Mouse (Mus musculus) hindbrain, embryonic 11.5 days (tissue): ENCODE data around the gene Cox19. TPM values are rescaled to one million over a fixed set of nuclear protein-coding genes. Genes with fewer than 3 reads are reported as not detected.

ENCODE experiments used
- ATAC-seq: fragments of 200-750 bp; cut with Nextera tagmentation; 2 replicates; pipeline ENCODE4 v1.8.0; 2017; ENCODE audit warnings: mild to moderate bottlenecking, moderate TSS enrichment, moderate library complexity; ENCODE audit not compliant: low FRiP score
- DNase-seq: peaks from one replicate; pipeline ENCODE4 v3.0.0-alpha.2; 2015; ENCODE audit warnings: low spot score
- H3K27ac ChIP-seq: fragments of 300-500 bp; sonication (generic); 2 replicates; pipeline ENCODE4 v1.5.1; 2014; ENCODE audit warnings: mild to moderate bottlenecking, low read depth, low read length
- H3K27me3 ChIP-seq: fragments of 300-500 bp; sonication (generic); 2 replicates; pipeline ENCODE4 v1.6.1; 2014; ENCODE audit warnings: mild to moderate bottlenecking, low read length, moderate library complexity, mixed read lengths; ENCODE audit not compliant: control insufficient read depth, insufficient read depth
- H3K36me3 ChIP-seq: fragments of 300-500 bp; sonication (generic); 2 replicates; pipeline ENCODE4 v1.6.1; 2014; ENCODE audit warnings: mild to moderate bottlenecking, low read length, moderate library complexity, mixed read lengths; ENCODE audit not compliant: control insufficient read depth, insufficient read depth
- H3K4me1 ChIP-seq: fragments of 300-500 bp; sonication (generic); replicated peaks from 2 replicates; pipeline ENCODE4 v1.6.1; 2014; ENCODE audit warnings: low read length, mixed read lengths; ENCODE audit not compliant: control insufficient read depth, insufficient read depth
- H3K4me2 ChIP-seq: fragments of 300-500 bp; sonication (generic); replicated peaks from 2 replicates; pipeline ENCODE4 v1.6.1; 2014; ENCODE audit warnings: mild to moderate bottlenecking, low read depth, low read length
- H3K4me3 ChIP-seq: fragments of 300-500 bp; sonication (generic); 2 replicates; pipeline ENCODE4 v1.5.1; 2014; ENCODE audit warnings: low read depth, low read length
- H3K9ac ChIP-seq: fragments of 300-500 bp; sonication (generic); 2 replicates; pipeline ENCODE4 v1.6.1; 2014; ENCODE audit warnings: low read depth, low read length
- H3K9me3 ChIP-seq: fragments of 300-500 bp; sonication (generic); 2 replicates; pipeline ENCODE4 v1.6.1; 2016; ENCODE audit warnings: low read length; ENCODE audit not compliant: control insufficient read depth
- WGBS: fragments of 180-500 bp; shearing (Covaris S2); extraction: QIAGEN DNeasy Blood & Tissue Kit; methylation state at CpG from one replicate; pipeline ENCODE4 v1.1.7; 2014; 5-methylcytosine and 5-hydroxymethylcytosine counted together
- polyA plus RNA-seq: library from polyadenylated mRNA; unstranded; fragments of >200 nt; fragmentation: Nextera tagmentation; extraction: Ambion mirVana; gene quantifications from 2 replicates; pipeline ENCODE4 v1.2.1, GENCODE M21; 2014

Gene Cox19
- polyA plus RNA-seq, 1 experiment from 2014 or later: 127 TPM

GRCm38 (mm10) chr5:139368638-139369320, 17.6 kb upstream of the Cox19 start:
- no peak overlapping the region for H3K9ac ChIP-seq
- ATAC-seq (no peak), DNase-seq (no peak)
- 86% methylated on average over 11 of the region's 11 CpGs for WGBS
- no peak overlapping the region for H3K27ac ChIP-seq
- H3K4me1 ChIP-seq: peaks cover 4% of the 10 kb centered on the region; the same call in 1 of the 2 replicates
- H3K36me3 ChIP-seq: no peaks in the 10 kb centered on the region
- H3K4me3 ChIP-seq: no peak overlapping the region
- H3K27me3 ChIP-seq: no peaks in the 10 kb centered on the region; the same call in 1 of the 2 replicates
- no peaks in the 10 kb centered on the region for H3K9me3 ChIP-seq
- no peak overlapping the region for H3K4me2 ChIP-seq

GRCm38 (mm10) chr5:139367884-139368458, 16.8 kb upstream of the Cox19 start:
- ATAC-seq: no peak
- no peak overlapping the region for H3K4me2 ChIP-seq
- WGBS: 91% methylated on average over 4 of the region's 4 CpGs
- no peak for DNase-seq
- no peak overlapping the region for H3K27ac ChIP-seq
- no peak overlapping the region for H3K4me3 ChIP-seq
- H3K36me3 ChIP-seq: no peaks in the 10 kb centered on the region
- H3K4me1 ChIP-seq: peaks cover 4% of the 10 kb centered on the region; the same call in 1 of the 2 replicates
- H3K9me3 ChIP-seq: no peaks in the 10 kb centered on the region
- no peaks in the 10 kb centered on the region; the same call in 1 of the 2 replicates for H3K27me3 ChIP-seq
- no peak overlapping the region for H3K9ac ChIP-seq

- Histone ChIP-seq H3K36me3 (no peaks in the 10 kb centered on the region), H3K9me3 (no peaks in the 10 kb centered on the region), H3K4me1 (peaks cover 2% of the 10 kb centered on the region; the same call in 1 of the 2 replicates), H3K9ac (no peak overlapping the region), H3K4me2 (no peak overlapping the region), H3K27ac (no peak overlapping the region), H3K27me3 (no peaks in the 10 kb centered on the region; the same call in 1 of the 2 replicates), H3K4me3 (no peak overlapping the region)
- DNase-seq: no peak
- WGBS: 73% methylated on average over 11 of the region's 11 CpGs
- no peak for ATAC-seq
Measured at GRCm38 (mm10) chr5:139366484-139366883, 15.3 kb upstream of the Cox19 start.

DNA sequence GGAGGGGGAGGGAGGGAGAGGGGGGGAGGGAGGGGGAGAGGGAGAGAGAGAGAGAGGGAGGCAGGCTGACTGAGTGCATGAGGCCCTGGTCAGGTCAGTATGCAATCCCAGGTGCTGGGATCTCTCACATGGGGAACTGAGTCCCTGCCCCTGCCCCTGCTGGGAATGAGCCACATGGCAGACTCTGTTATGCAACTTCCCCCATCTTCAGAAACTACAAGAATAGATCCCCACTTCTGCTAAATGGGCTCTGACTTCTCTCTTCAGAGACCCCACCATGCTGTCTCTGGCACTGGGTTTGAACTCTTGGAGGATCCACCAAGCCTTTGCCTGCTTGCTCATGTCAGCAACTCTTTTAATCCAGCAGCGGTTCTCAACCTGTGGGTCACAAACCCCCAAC, 14.6 kb upstream of the Cox19 start:
- Histone ChIP-seq H3K4me1 (no peaks in the 10 kb centered on the region; the same call in 1 of the 2 replicates), H3K4me3 (no peak overlapping the region), H3K27me3 (no peaks in the 10 kb centered on the region; the same call in 1 of the 2 replicates), H3K9ac (no peak overlapping the region), H3K36me3 (no peaks in the 10 kb centered on the region), H3K9me3 (no peaks in the 10 kb centered on the region), H3K27ac (no peak overlapping the region), H3K4me2 (no peak overlapping the region)
- no peak for ATAC-seq
- 95% methylated on average over 1 of the region's 1 CpGs for WGBS
- DNase-seq: no peak

DNA sequence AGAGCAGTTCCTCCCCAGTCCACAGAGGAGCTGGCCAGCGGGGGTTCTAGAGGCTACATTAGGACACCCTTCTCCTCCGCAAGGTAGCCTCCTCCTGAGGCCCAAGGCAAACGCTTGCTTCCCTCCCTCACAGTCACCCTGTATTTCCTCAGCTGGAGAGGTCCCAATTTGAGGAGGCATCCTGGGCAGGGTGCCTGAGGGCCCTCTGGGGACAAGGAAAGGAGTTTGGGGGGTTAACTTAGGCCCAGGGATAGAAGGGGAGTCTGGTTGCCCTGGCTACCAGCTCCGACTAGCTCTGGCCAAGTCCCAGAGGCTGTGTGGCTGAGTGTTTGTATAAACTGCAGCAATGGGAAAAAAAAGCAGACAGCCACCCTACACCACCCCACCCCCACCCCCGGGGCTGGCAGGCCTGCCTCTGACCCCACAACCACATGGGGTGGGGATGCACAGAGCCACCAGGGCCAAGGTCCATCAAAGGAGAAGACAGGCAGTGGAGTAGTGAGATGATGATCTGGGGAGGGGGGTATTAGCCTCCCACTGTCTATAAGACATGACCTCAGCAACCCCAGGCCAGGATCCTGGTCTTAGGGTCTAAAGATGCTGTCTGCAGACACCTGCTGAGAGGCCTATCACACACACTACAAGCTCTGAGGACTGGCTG, 13.8 kb upstream of the Cox19 start:
- Histone ChIP-seq H3K36me3 (no peaks in the 10 kb centered on the region), H3K9me3 (no peaks in the 10 kb centered on the region), H3K27me3 (no peaks in the 10 kb centered on the region; the same call in 1 of the 2 replicates), H3K9ac (no peak overlapping the region; the same call in 1 of the 2 replicates), H3K27ac (peak overlapping the region; percentile 48; the same call in 1 of the 2 replicates), H3K4me3 (no peak overlapping the region), H3K4me2 (no peak overlapping the region), H3K4me1 (no peaks in the 10 kb centered on the region; the same call in 1 of the 2 replicates)
- ATAC-seq: no peak
- 32% methylated on average over 5 of the region's 5 CpGs for WGBS
- no peak for DNase-seq

- WGBS: 37% methylated on average over 12 of the region's 12 CpGs
- Histone ChIP-seq H3K27me3 (no peaks in the 10 kb centered on the region; the same call in 1 of the 2 replicates), H3K4me1 (no peaks in the 10 kb centered on the region), H3K9me3 (no peaks in the 10 kb centered on the region), H3K4me3 (no peak overlapping the region), H3K9ac (no peak overlapping the region), H3K27ac (no peak overlapping the region), H3K36me3 (no peaks in the 10 kb centered on the region), H3K4me2 (no peak overlapping the region)
- ATAC-seq (peak; percentile 57), DNase-seq (peak; percentile 93)
Measured at GRCm38 (mm10) chr5:139364260-139364910, 13.2 kb upstream of the Cox19 start.

DNA sequence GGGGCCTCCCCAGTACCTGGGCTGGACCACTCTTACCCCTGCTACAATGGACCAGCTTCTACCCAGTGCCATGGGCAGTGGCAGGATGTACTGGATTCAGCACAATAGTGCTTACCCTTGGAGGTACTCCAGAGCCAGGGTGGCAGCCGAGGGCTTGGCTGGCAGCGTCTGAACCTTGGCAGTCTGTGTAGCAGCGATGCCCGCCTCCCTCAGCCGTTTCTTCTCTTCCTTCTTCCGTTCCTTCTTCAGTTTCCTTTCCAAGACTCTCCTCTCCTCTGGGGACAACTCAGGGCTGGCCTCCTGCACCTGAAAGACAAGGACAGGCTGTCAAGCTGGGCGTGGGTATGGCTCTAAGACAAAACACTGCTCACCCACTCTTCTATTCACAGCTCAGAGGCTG, 12.6 kb upstream of the Cox19 start:
- no peak for DNase-seq
- no peak overlapping the region for H3K4me3 ChIP-seq
- no peaks in the 10 kb centered on the region; the same call in 1 of the 2 replicates for H3K27me3 ChIP-seq
- no peaks in the 10 kb centered on the region for H3K9me3 ChIP-seq
- no peak overlapping the region for H3K4me2 ChIP-seq
- no peak overlapping the region for H3K27ac ChIP-seq
- no peaks in the 10 kb centered on the region for H3K4me1 ChIP-seq
- no peak overlapping the region for H3K9ac ChIP-seq
- 73% methylated on average over 7 of the region's 7 CpGs for WGBS
- peak; percentile 46; the same call in 1 of the 2 replicates for ATAC-seq
- H3K36me3 ChIP-seq: no peaks in the 10 kb centered on the region

- Histone ChIP-seq H3K4me3 (no peak overlapping the region), H3K27me3 (no peaks in the 10 kb centered on the region; the same call in 1 of the 2 replicates), H3K27ac (no peak overlapping the region), H3K9me3 (no peaks in the 10 kb centered on the region), H3K4me1 (no peaks in the 10 kb centered on the region), H3K36me3 (no peaks in the 10 kb centered on the region), H3K9ac (no peak overlapping the region), H3K4me2 (no peak overlapping the region)
- no peak for DNase-seq
- WGBS: 94% methylated on average over 5 of the region's 5 CpGs
- no peak for ATAC-seq
Measured at GRCm38 (mm10) chr5:139359244-139359643, 8.0 kb upstream of the Cox19 start.
